Mouse (Mus musculus): ENCODE measurements at regions not wholly inside any gene's neighbourhood (a gene's known extent, or its start where the extent isn't known, plus 50 kb on each side); places are given as distances from the start of the nearest gene placed in this dataset.
"Not testable (repeated sequence)": the region's sequence is repeated elsewhere in the genome, so short reads cannot be mapped to it uniquely, and the experiment has no call there.

DNA sequence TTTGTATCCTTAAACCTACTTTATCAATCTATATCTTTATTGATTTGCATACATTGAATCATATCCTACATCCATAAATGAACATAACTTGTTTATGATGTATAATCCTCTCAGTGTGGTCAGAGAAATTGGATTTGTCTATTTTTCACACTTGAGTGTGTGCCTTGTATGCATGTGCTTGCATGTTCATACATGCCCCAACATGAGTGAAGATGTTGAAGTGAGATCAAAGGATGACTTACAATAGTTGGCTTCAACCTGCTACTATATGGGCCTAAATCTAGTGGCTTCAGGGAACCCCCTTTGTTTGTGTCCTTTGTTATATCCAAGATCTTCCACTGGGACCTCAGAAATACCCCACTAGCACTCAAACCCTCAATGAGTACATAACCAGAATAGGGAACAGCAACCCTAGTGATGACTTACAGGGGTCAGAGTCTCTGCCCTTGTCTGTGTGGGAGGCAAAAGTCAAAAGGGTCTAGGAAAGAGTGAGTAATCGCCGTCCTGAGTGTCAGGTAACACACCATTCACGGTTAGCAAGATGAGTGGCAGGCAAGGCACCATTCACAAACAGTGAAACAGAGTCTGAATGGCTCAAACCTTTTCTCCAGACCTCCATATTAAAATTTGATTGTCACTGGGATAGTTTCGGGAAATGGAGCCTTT is 236.3 kb downstream of the Lpin1 start:
- DNase-seq (ENCODE audit: low spot score) = no peak

GRCm38 (mm10) chr12:16370061-16370460 is 240.7 kb downstream of the Lpin1 start:
- no peak for DNase-seq (ENCODE audit: low spot score)

- DNase-seq (ENCODE audit: low spot score) = no peak
Observed at GRCm38 (mm10) chr12:16362341-16362740, 248.4 kb downstream of the Lpin1 start.

- DNase-seq (ENCODE audit: low spot score) = no peak
Observed at GRCm38 (mm10) chr12:16358831-16359230, 251.9 kb downstream of the Lpin1 start.

- no peak for DNase-seq (ENCODE audit: low spot score)
Observed at GRCm38 (mm10) chr12:16354711-16355110, 256.1 kb downstream of the Lpin1 start.

DNA sequence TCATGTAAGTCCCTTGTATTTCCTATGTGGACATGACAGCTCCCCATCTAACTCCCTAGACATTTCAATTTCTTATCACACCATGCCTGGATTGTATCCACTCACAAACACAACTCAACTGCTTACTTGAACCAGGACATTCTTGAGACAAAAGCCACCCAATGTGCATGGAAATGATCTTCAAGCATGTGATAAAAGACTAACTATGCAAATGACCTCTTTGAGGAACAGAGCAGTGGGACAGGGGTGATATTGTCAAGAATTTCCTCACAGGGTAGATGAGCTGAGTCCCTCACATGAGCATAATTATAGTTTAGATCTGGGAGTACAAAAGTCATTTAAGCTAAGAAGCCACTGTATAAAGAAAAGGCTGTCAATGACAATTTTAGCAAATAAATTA is 259.0 kb downstream of the Lpin1 start:
- no peak for DNase-seq (ENCODE audit: low spot score)

GRCm38 (mm10) chr12:16349310-16349709 is 261.5 kb downstream of the Lpin1 start:
- no peak for DNase-seq (ENCODE audit: low spot score)

- DNase-seq (ENCODE audit: low spot score) = no peak
Observed at GRCm38 (mm10) chr12:16344021-16344420, 266.7 kb downstream of the Lpin1 start.

DNA sequence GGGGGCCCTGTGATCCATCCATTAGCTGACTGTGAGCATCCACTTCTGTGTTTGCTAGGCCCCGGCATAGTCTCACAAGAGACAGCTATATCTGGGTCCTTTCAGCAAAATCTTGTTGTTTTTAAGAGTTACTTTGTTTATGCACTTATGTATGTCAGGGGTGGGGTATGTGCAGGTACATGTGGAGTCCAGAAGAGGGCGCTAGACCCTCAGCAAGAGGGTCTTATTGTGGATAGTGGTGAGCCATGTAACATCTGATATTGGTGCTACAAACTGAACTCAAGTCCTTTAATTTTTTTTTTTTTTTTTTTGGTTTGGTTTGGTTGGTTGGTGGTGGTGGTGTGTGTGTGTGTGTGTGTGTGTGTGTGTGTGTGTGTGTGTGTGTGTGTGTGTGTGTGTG is 268.7 kb downstream of the Lpin1 start:
- DNase-seq (ENCODE audit: low spot score) = not testable (repeated sequence)

DNA sequence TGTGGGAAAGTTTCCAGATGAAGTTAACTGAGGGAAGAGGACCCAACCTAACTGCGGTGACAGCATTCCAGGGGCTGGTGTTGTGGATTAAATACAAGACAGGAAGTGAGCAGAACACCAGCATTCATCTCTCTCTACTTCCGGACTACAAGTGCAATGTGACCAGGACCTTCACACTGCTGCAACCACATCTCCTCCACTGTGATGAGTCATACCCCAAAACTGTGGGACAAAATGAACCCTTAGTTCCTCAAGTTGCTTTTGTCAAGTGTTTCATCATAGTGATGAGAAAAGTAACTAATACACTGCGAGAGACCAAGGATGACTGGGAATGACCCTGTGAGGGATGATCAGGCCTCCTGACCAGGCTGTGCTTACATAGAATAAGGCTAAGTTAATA is 279.3 kb downstream of the Lpin1 start:
- no peak for DNase-seq (ENCODE audit: low spot score)

GRCm38 (mm10) chr12:16329129-16329528 is 281.6 kb downstream of the Lpin1 start:
- DNase-seq (ENCODE audit: low spot score) = no peak

GRCm38 (mm10) chr12:16320536-16321402 is 290.0 kb downstream of the Lpin1 start:
- DNase-seq (ENCODE audit: low spot score) = no peak

DNA sequence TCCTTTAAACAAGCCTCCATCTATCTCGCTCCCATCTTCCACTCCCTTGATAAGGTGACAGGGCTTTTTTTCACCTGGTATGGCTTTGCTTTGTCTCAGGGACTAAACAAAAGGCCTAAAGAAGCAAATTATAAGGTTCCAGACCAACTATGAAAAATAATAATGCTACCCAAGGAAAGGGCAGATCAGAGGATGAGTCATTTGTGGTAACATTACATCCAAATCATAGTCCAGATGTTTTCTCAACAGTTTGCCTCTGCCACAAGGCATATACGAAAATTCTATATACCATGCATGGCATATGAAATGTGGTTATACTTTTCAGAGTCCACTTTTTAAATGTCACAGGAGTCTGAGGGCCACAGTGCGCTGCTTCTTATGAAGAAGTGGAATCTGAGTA is 302.7 kb downstream of the Lpin1 start:
- no peak for DNase-seq (ENCODE audit: low spot score)

DNA sequence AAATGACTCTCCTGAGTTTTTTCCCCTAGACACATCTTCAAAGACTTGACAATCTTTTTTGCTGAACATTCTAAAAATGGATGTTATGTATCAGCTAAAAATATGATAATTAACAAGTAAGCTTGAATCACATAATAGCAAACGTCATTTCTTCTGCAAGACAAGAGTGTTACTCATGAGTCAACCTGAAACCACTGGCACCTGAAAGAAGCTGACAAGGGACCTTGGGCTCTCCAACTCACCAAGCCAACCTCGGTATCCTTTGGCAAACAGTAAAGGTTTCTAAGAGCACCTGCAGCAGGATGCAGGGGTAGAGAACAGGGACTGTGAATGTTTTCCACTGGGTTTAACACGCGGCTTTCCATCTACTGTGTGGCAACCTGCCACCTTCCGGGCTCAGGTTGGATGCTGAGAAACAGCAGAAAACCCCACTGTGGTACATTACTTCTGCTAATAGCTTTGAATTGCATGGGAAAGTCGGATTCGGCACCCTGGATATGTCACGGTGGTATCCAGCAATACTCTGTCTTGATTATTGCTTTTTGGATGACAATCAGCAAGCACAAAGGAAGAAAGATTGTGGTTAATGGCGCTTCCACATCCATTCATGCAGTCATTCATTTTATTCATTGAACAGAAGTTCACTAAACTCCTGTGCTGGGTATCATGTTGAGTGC is 305.9 kb downstream of the Lpin1 start:
- DNase-seq (ENCODE audit: low spot score) = no peak

DNA sequence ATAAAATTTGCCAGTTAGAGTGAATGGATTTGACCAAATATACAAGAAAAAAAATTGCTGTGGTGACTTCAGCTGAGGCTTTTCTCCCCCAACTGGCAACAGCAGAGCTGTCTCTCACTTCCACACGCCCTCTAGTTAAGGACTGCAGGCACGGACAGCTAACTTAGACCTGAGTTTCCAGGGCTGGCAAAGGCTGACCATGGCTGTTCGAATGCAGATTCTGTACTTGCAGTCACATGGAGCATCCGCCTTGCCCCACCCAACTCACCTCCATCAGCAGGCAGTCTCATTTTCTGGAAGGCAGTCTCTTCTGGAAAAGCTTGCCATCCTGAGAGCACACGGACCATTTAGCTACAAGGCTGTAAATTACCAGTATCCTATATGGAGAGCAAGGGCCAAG is 325.7 kb downstream of the Lpin1 start:
- DNase-seq (ENCODE audit: low spot score) = no peak

DNA sequence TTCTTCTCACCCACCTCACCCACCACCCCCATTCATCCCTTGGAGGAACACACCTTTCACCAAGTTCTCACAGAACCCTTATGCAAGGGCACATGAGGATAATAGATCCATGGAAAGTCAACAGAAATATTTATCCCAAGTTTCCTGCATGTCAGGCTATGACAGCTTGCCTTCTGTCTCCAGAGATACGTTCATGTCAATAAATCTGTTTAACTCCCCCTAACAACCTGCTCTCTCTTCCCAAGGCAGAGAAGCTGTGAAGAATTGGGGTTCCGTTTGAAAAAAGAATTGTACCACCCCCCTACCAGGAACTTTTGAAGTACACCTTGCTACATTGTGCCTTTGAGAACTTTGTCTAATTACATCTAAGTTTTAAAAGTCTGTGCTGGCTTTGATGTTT is 331.6 kb downstream of the Lpin1 start:
- DNase-seq (ENCODE audit: low spot score) = no peak

DNA sequence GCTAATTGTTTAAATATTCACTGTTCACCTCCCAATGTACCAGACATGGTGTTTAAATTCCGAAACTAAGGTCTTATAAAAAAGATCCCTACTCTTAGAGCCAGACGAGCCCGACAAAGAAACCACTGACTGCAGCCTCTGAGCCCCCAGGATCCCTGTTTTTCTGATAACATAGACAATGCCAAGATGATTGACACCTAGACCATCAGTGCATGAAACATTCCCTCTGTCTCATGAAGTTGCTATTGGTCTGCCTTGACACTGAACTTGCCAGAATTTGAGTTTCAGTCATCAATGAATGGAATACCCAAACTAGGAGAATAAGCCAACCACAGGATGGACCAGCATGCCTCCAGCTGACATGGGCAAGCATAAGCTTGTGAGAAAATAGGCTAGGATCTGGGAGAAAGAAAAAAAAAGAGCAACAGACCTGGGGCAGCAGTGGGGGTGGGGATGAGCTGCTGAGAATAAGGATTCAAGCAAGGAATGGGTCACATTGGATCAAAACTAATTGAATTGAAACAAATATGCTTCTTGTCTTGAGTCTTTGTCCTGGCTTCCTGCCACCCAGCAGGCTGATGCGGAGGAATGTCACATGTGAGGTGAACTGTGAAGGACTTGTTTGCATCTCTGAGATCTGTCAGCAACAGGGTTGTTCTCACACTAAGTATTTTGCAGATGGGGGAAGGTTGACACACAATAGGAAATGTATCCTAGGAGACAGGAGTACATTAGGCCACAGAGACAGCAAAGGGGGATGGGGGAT is 333.0 kb downstream of the Lpin1 start:
- no peak for DNase-seq (ENCODE audit: low spot score)

DNA sequence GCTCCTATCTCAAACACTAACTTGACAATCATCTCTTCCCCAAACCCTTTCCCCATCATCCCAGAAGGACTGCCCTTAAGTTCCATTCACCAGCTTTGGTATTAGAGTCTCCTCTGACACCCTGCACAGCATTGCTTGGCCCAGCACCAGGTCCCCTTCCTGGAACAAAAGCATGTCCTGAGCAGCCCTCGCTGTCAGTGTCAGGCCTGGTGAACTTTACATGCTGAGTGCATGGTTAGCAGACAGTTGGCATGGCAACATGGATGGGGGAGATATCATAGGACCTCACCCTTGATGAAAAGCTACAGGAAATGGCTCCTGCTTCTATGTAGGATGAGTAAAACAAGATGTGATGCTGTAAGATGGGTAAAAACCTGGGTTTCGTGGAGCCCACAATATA is 333.6 kb downstream of the Lpin1 start:
- DNase-seq (ENCODE audit: low spot score) = no peak

DNA sequence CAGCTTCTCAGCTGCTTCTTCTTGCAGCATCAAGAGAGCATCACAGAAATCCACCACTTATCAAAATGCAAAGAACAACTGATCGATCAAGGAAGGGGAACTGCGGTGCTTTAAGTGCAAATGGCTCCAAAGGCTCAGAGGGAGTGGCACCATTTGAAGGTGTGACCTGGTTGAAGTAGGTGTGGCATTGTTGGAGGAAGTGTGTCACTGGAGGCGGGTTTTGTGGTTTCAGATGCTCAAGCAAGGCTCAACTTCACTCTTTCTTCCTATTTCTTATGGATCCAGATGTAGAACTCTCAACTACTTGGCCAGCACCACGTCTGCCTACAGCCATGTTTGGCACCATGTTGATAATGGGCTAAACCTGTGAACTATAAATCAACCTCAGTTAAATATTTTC is 334.5 kb downstream of the Lpin1 start:
- no peak for DNase-seq (ENCODE audit: low spot score)

DNA sequence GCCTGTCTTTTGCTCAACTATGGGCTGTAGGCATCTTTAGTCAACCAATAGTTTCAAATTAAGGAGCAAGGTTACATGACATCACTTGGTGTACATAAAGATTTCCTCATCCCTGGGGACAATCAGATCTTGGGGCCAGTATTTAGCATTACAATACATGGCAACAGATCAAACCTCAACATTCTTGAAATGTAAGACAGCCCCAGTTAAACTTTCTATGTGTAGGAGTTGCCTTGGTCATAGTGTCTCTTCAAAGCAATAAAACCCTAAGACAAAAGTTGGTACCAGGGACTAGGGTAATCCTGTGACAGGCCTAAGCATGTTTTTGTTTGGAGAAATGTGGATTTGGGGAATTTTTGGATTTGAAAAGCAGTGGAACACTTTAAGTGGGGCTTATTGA is 338.3 kb downstream of the Lpin1 start:
- no peak for DNase-seq (ENCODE audit: low spot score)

DNA sequence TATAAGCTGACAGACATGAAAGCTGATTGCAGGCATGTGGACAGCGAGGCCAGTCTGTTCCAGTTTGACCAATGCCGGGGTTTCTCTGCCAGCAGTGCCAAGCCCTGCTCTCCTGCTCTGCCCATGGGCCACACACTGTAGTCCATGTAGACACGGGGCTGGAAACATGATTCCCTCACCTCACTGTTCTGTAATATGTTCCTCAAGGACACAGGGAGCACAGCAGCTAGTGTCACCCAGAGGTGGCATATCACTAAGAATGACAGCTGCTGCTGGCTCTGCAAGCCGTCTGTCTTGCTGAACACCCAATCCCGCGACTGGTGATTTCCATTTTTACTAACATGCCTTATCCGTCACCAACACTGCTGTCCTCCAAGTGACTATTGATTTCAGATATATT is 339.9 kb downstream of the Lpin1 start:
- DNase-seq (ENCODE audit: low spot score) = no peak

- DNase-seq (ENCODE audit: low spot score) = no peak
Observed at GRCm38 (mm10) chr12:16269706-16270105, 341.1 kb downstream of the Lpin1 start.

Measured in yolk sac, embryonic 10.5 days (tissue).